Mouse (Mus musculus) olfactory bulb, adult 2 months (tissue): ENCODE data around the gene Neurl1a. TPM values are rescaled to one million over a fixed set of nuclear protein-coding genes. Genes with fewer than 3 reads are reported as not detected.
A peak's percentile ranks its signal among the peaks of the same experiment; 100 is the strongest.

Source experiments
- H3K27ac ChIP-seq: fragments of 200-500 bp; 2 replicates; pipeline ENCODE4 v1.5.1; 2012; ENCODE audit warnings: low read depth, low read length; ENCODE audit not compliant: insufficient read depth
- H3K4me1 ChIP-seq: fragments of 200-500 bp; 2 replicates; pipeline ENCODE4 v1.6.1; 2012; ENCODE audit warnings: low read length; ENCODE audit not compliant: control insufficient read depth, insufficient read depth
- H3K4me3 ChIP-seq: fragments of 200-500 bp; 2 replicates; pipeline ENCODE4 v1.5.1; 2012; ENCODE audit warnings: mild to moderate bottlenecking, low read depth, low read length, moderate library complexity; ENCODE audit not compliant: insufficient read depth
- CTCF ChIP-seq: fragments of 200-500 bp; IDR thresholded peaks from 2 replicates; pipeline ENCODE4 v1.5.1; 2012; ENCODE audit warnings: low read depth, mild to moderate bottlenecking, low read length, moderate library complexity; ENCODE audit not compliant: insufficient read depth
- POLR2A ChIP-seq: fragments of 200-500 bp; IDR thresholded peaks from 2 replicates; pipeline ENCODE4 v1.6.1; 2012; ENCODE audit warnings: mild to moderate bottlenecking, low read depth, low read length, moderate library complexity; ENCODE audit not compliant: insufficient read depth
- WGBS: fragments of 180-500 bp; shearing (Covaris S2); methylation state at CpG from one replicate; pipeline ENCODE4 v1.1.7; 2018; 5-methylcytosine and 5-hydroxymethylcytosine counted together
- polyA plus RNA-seq: library from polyadenylated mRNA; stranded (reverse); fragments of >200 nt; gene quantifications from 2 replicates; pipeline ENCODE4 v1.2.4, GENCODE M21; 2012; ENCODE audit warnings: low replicate concordance; ENCODE audit not compliant: missing spikeins, insufficient read depth, insufficient read length

The Neurl1a gene
- polyA plus RNA-seq, 1 experiment = not detected

GRCm38 (mm10) chr19:47264322-47265092, 85.9 kb downstream of the Neurl1a start:
- peaks cover 2% of the 10 kb centered on the region for H3K4me1 ChIP-seq
- 44% methylated on average over 11 of the region's 11 CpGs for WGBS
- no peak overlapping the region for H3K27ac ChIP-seq
- H3K4me3 ChIP-seq = no peak overlapping the region
- TF ChIP-seq CTCF (peak; percentile 61; the same call in 1 of the 2 replicates), POLR2A (no peak)

- whole genome bisulfite sequencing = 85% methylated on average over 18 of the region's 18 CpGs
- TF ChIP-seq POLR2A (no peak), CTCF (no peak)
- Histone ChIP-seq H3K4me3 (no peak overlapping the region), H3K27ac (no peak overlapping the region), H3K4me1 (peaks cover 2% of the 10 kb centered on the region)
Observed at GRCm38 (mm10) chr19:47266070-47266801, 87.6 kb downstream of the Neurl1a start.

DNA sequence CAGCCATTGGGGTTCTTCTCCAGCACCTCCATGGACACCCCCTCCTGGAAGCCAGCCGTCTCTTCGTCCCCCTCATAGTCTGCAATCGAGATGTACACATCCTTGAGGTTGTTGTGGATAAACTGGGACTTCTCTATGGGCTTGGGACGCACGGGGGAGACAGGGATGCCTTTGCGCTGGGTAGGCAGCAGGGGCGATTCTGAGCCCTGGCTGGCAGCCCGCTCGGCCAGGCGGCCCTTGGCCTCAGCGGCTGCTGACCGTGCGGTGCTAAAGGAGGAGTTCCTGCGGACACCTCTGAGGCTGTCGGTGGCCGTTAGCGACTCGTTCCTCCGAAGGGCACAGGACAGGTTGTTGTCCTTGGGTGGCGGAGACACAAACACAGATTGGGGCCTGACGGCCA, 88.4 kb downstream of the Neurl1a start:
- 89% methylated on average over 21 of the region's 21 CpGs for WGBS
- peaks cover 2% of the 10 kb centered on the region for H3K4me1 ChIP-seq
- no peak for TF ChIP-seq CTCF
- no peak for TF ChIP-seq POLR2A
- no peak overlapping the region for H3K4me3 ChIP-seq
- H3K27ac ChIP-seq = no peak overlapping the region

GRCm38 (mm10) chr19:47269729-47270128, 91.1 kb downstream of the Neurl1a start:
- 60% methylated on average over 8 of the region's 8 CpGs for WGBS

GRCm38 (mm10) chr19:47270520-47270919, 91.9 kb downstream of the Neurl1a start:
- no peak for TF ChIP-seq CTCF
- no peak for TF ChIP-seq POLR2A
- Histone ChIP-seq H3K27ac (no peak overlapping the region), H3K4me3 (no peak overlapping the region), H3K4me1 (no peaks in the 10 kb centered on the region)
- WGBS = 79% methylated on average over 9 of the region's 9 CpGs

More at GRCm38 (mm10) chr19:47269729-47270128, 91.1 kb downstream of the Neurl1a start:
- Histone ChIP-seq H3K27ac (no peak overlapping the region), H3K4me3 (no peak overlapping the region), H3K4me1 (no peaks in the 10 kb centered on the region)
- TF ChIP-seq CTCF = no peak; the same call in 1 of the 2 replicates
- TF ChIP-seq POLR2A = no peak

GRCm38 (mm10) chr19:47276730-47277129, 98.1 kb downstream of the Neurl1a start:
- 45% methylated on average over 6 of the region's 6 CpGs for WGBS

GRCm38 (mm10) chr19:47279372-47279771, 100.8 kb downstream of the Neurl1a start:
- Histone ChIP-seq H3K27ac (no peak overlapping the region), H3K4me3 (no peak overlapping the region), H3K4me1 (peaks cover 59% of the 10 kb centered on the region)
- TF ChIP-seq CTCF (no peak), POLR2A (no peak)
- WGBS = 63% methylated on average over 4 of the region's 4 CpGs

More at GRCm38 (mm10) chr19:47276730-47277129, 98.1 kb downstream of the Neurl1a start:
- TF ChIP-seq POLR2A (no peak), CTCF (no peak)
- peaks cover 42% of the 10 kb centered on the region for H3K4me1 ChIP-seq
- no peak overlapping the region for H3K4me3 ChIP-seq
- H3K27ac ChIP-seq = 0 out of 2 replicates have a peak overlapping the region, but pooled peaks have one; percentile 9

DNA sequence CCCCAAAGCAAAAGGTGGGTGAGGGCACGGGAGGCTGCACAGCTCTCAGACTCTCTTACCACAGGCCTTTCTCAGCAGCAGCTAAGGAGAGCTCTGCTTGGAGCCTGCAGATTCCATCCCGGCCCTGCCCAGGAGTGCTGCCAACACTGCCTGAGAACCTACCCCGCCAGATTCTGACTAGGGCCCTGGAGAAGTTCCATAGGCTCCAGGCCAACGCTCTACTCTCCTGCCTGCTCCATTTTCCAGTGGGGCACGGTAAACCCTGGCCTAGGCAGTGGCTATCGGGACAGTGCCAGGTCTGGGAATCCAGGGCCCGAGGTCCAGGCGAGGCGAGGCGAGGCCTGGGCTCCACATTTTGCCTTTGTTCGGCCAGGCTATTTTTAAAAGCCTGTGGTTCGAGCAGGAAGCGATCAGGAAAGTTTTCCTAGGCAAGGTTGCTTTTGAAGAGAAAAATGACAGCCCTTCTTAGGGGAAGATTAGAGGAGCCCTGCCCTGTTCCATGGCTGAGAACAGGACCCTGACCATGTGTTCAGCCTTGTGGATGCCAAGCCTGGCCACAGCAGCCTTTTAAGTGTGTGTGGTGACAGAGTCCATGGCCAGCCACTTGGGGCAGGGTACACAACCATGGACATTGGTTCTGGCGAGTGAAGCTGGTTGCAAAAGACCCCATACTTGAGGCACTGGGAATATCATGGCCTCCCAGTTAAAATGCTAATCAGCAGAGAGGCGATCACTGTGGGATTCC, 101.3 kb downstream of the Neurl1a start:
- Histone ChIP-seq H3K4me3 (no peak overlapping the region), H3K4me1 (peaks cover 59% of the 10 kb centered on the region), H3K27ac (no peak overlapping the region)
- TF ChIP-seq CTCF (no peak), POLR2A (no peak)
- 64% methylated on average over 15 of the region's 15 CpGs for WGBS
